Mouse (Mus musculus): ENCODE results near the gene Psmb2. TPM values are rescaled to one million over a fixed set of nuclear protein-coding genes. Genes with fewer than 3 reads are reported as not detected.

Psmb2 gene
- total and polyA plus RNA-seq, 3 experiments, result 225 to 447 (median 395) TPM

- H3K36me3 ChIP-seq (replicated peaks in 1 of 2; ENCODE audit: control insufficient read depth in 1 of 2, insufficient read depth in 1 of 2, low read length in 1 of 2), result no peaks in the 10 kb centered on the region
- no peaks in the 10 kb centered on the region for H3K4me1 ChIP-seq (ENCODE audit: control insufficient read depth in 1 of 2, insufficient read depth in 2 of 2)
- no peaks in the 10 kb centered on the region for H3K79me2 ChIP-seq (replicated peaks; ENCODE audit: control insufficient read depth, extremely low read depth, insufficient read depth, poor library complexity, severe bottlenecking)
- H3K27me3 ChIP-seq (replicated peaks), result peaks cover 4% of the 10 kb centered on the region
- in situ Hi-C loops (cut with MboI; ENCODE audit: low pct_ligation_motif_present, low pct_unique_long_range_greater_than_20kb, low sequenced_read_pairs) (no loop called here), dilution Hi-C loops (cut with MboI; ENCODE audit: extremely low pct_ligation_motif_present, extremely low pct_unique_long_range_greater_than_20kb, low sequenced_read_pairs) (no loop called here)
- H3K4me2 ChIP-seq (ENCODE audit: insufficient read depth, low read depth, poor library complexity, severe bottlenecking), result no peak overlapping the region
- DNase-seq (ENCODE audit: extremely low read depth), result no peak
- no peaks in the 10 kb centered on the region for H3K9me3 ChIP-seq (replicated peaks; ENCODE audit: low read length)
- no peak overlapping the region for H3K9ac ChIP-seq (ENCODE audit: insufficient read depth, low read depth)
- H3K27ac ChIP-seq (ENCODE audit: insufficient read depth, low read depth), result no peak overlapping the region
- TF ChIP-seq CHD2 (IDR thresholded peaks at IDR 0.05; ENCODE audit: low read length) (no peak), ELF1 (IDR thresholded peaks at IDR 0.05; ENCODE audit: low read depth, low read length) (no peak), ETS1 (conservative IDR thresholded peaks at IDR 0.05; ENCODE audit: low read depth, low read length) (no peak), USF2 (conservative IDR thresholded peaks at IDR 0.05; ENCODE audit: low read depth, low read length) (no peak), HCFC1 (IDR thresholded peaks at IDR 0.05; ENCODE audit: low read depth, low read length) (no peak)
- H3K4me3 ChIP-seq (replicated peaks in 1 of 3; ENCODE audit: low read depth in 2 of 3, low read length in 2 of 3, poor library complexity in 1 of 3), result no peak overlapping the region
Measured at GRCm38 (mm10) chr4:126643815-126644214, 33.6 kb upstream of the Psmb2 start.

GRCm38 (mm10) chr4:126644333-126644963, 33.0 kb upstream of the Psmb2 start:
- no peaks in the 10 kb centered on the region for H3K4me1 ChIP-seq (ENCODE audit: control insufficient read depth in 1 of 2, insufficient read depth in 2 of 2)
- H3K4me3 ChIP-seq (replicated peaks in 1 of 3; ENCODE audit: low read depth in 2 of 3, low read length in 2 of 3, poor library complexity in 1 of 3), result no peak overlapping the region
- no peaks in the 10 kb centered on the region for H3K36me3 ChIP-seq (replicated peaks in 1 of 2; ENCODE audit: control insufficient read depth in 1 of 2, insufficient read depth in 1 of 2, low read length in 1 of 2)
- TF ChIP-seq ZNF384 (IDR thresholded peaks at IDR 0.05; ENCODE audit: low read depth, low read length) (no peak), POLR2A (IDR thresholded peaks at IDR 0.05; ENCODE audit: low read depth, low read length) (no peak), ZMIZ1 (IDR thresholded peaks at IDR 0.05; ENCODE audit: low read depth, low read length) (no peak), IRF4 (IDR thresholded peaks at IDR 0.05; ENCODE audit: low read depth, low read length) (no peak), EP300 (IDR thresholded peaks at IDR 0.05; ENCODE audit: low read length) (no peak), ZC3H11A (IDR thresholded peaks at IDR 0.05; ENCODE audit: low read depth, low read length) (no peak), TCF12 (IDR thresholded peaks at IDR 0.05; ENCODE audit: low read depth, low read length) (no peak), NRF1 (IDR thresholded peaks at IDR 0.05; ENCODE audit: low read depth, low read length) (no peak), GABPA (IDR thresholded peaks at IDR 0.05; ENCODE audit: insufficient replicate concordance, low read depth, low read length) (no peak), NELFE (IDR thresholded peaks at IDR 0.05; ENCODE audit: low read depth, low read length) (no peak), SIN3A (IDR thresholded peaks at IDR 0.05; ENCODE audit: low read length) (no peak), CHD1 (IDR thresholded peaks at IDR 0.05; ENCODE audit: low read depth, low read length) (no peak), TBP (conservative IDR thresholded peaks at IDR 0.05; ENCODE audit: low read depth, low read length) (no peak), JUND (conservative IDR thresholded peaks at IDR 0.05; ENCODE audit: low read depth, low read length) (no peak), HCFC1 (IDR thresholded peaks at IDR 0.05; ENCODE audit: low read depth, low read length) (no peak), KAT2A (IDR thresholded peaks at IDR 0.05; ENCODE audit: insufficient replicate concordance, low read length) (no peak), E2F4 (IDR thresholded peaks at IDR 0.05; ENCODE audit: insufficient replicate concordance, low read depth, low read length) (no peak), ETS1 (conservative IDR thresholded peaks at IDR 0.05; ENCODE audit: low read depth, low read length) (no peak)
- no peak overlapping the region for H3K9ac ChIP-seq (ENCODE audit: insufficient read depth, low read depth)
- in situ Hi-C loops (cut with MboI; ENCODE audit: low pct_ligation_motif_present, low pct_unique_long_range_greater_than_20kb, low sequenced_read_pairs), result no loop called here
- dilution Hi-C loops (cut with MboI; ENCODE audit: extremely low pct_ligation_motif_present, extremely low pct_unique_long_range_greater_than_20kb, low sequenced_read_pairs), result no loop called here
- H3K9me3 ChIP-seq (replicated peaks; ENCODE audit: low read length), result no peaks in the 10 kb centered on the region
- no peak for DNase-seq (ENCODE audit: extremely low read depth)
- no peaks in the 10 kb centered on the region for H3K79me2 ChIP-seq (replicated peaks; ENCODE audit: control insufficient read depth, extremely low read depth, insufficient read depth, poor library complexity, severe bottlenecking)
- H3K4me2 ChIP-seq (ENCODE audit: insufficient read depth, low read depth, poor library complexity, severe bottlenecking), result no peak overlapping the region
- H3K27ac ChIP-seq (ENCODE audit: insufficient read depth, low read depth), result no peak overlapping the region
- peaks cover 4% of the 10 kb centered on the region for H3K27me3 ChIP-seq (replicated peaks)
